Comparison of ENCODE assay signal across 21 mouse cellular contexts in the genomic region with DNA sequence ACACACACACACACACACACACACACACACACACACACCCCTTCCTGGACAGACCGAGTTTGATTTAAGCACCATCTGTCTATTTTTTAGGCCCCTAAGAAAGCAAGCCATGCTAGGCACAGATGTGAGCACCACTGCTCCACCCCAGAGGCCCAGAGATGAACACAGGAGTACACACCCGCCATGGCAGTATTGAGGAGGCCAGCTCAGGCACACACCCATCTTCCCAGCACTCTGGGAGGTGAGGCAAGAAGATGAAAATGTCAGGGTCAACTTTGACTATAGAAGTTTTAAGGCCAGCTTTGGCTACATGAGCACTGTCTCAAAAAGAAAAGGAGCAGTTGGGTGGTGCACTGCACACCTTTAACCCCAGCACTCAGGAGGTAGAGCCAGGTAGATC. TPM values are rescaled to one million over a fixed set of nuclear protein-coding genes. Genes with fewer than 3 reads are reported as not detected.
DNase-seq lines count a peak whose midpoint lies in the region; ATAC-seq and TF ChIP-seq lines count a peak whose summit lies in the region.
"Had no signal": no experiment of that assay in that cellular context is flagged by ENCODE, and none has a peak within 500 bp of the region (broad histone marks: within the 10 kb centered on the region; RNA-seq: fewer than 3 reads in every experiment).

No protein-coding gene starts in this region.

- peaks cover 12% of the 10 kb centered on the region; the same call in 1 of the 2 replicates for H3K4me1 ChIP-seq in liver, embryonic 11.5 days (replicated peaks; ENCODE audit: control insufficient read depth, insufficient read depth, low read length)
- H3K4me1 ChIP-seq in liver, embryonic 13.5 days (replicated peaks): peaks cover 37% of the 10 kb centered on the region
- peaks cover 2 to 6% of the 10 kb centered on the region in 2 experiments; a peak in 3 of 4 replicates for H3K4me1 ChIP-seq in liver, embryonic 14.5 days (replicated peaks; ENCODE audit: control insufficient read depth in 2 of 2, insufficient read depth in 2 of 2, low read length in 1 of 2)
- H3K4me1 ChIP-seq: embryonic facial prominence, embryonic 12.5 days; forebrain, embryonic 13.5 days; forebrain, embryonic 15.5 days had no signal

- peaks cover 59% of the 10 kb centered on the region for H3K36me3 ChIP-seq in liver, embryonic 11.5 days (ENCODE audit: control insufficient read depth, insufficient read depth, low read length)
- peaks cover 69% of the 10 kb centered on the region for H3K36me3 ChIP-seq in liver, embryonic 13.5 days
- H3K36me3 ChIP-seq in liver, embryonic 14.5 days (replicated peaks; ENCODE audit: control insufficient read depth, insufficient read depth, low read depth): peaks cover 45% of the 10 kb centered on the region

- H3K9me3 ChIP-seq in liver, embryonic 11.5 days (ENCODE audit: control insufficient read depth, low read length): no peaks in the 10 kb centered on the region
- no peaks in the 10 kb centered on the region for H3K9me3 ChIP-seq in liver, embryonic 13.5 days (replicated peaks)
- no peaks in the 10 kb centered on the region for H3K9me3 ChIP-seq in liver, embryonic 14.5 days (ENCODE audit: control insufficient read depth, low read length)
- H3K9me3 ChIP-seq: embryonic facial prominence, embryonic 10.5 days; embryonic facial prominence, embryonic 12.5 days; forebrain, embryonic 13.5 days; forebrain, embryonic 15.5 days had no signal

- no peak for TF ChIP-seq EP300 in liver, embryonic 14.5 days (IDR thresholded peaks at IDR 0.05; ENCODE audit: low read depth)

- no peaks in the 10 kb centered on the region for H3K27me3 ChIP-seq in liver, embryonic 11.5 days (replicated peaks; ENCODE audit: control insufficient read depth, insufficient read depth, low read length)
- no peaks in the 10 kb centered on the region for H3K27me3 ChIP-seq in liver, embryonic 13.5 days
- H3K27me3 ChIP-seq in liver, embryonic 14.5 days (ENCODE audit: control insufficient read depth, insufficient read depth, low read length): no peaks in the 10 kb centered on the region
- H3K27me3 ChIP-seq: embryonic facial prominence, embryonic 12.5 days had no signal

- ATAC-seq in liver, embryonic 11.5 days (replicated peaks; ENCODE audit: low FRiP score): 0 out of 2 replicates have a peak, but pooled peaks have one; percentile 34
- ATAC-seq in liver, embryonic 13.5 days (ENCODE audit: low read depth): peak; percentile 65
- ATAC-seq in liver, embryonic 14.5 days (ENCODE audit: insufficient read depth): peak; percentile 38; the same call in 1 of the 2 replicates
- ATAC-seq: forebrain, embryonic 13.5 days; forebrain, embryonic 15.5 days; forebrain, postnatal 0 days had no signal

- 71% methylated on average over 2 of the region's 2 CpGs for whole genome bisulfite sequencing in liver, embryonic 11.5 days
- WGBS in liver, embryonic 13.5 days (ENCODE audit: insufficient replicate concordance): 35% methylated on average over 2 of the region's 2 CpGs
- 52% methylated on average over 2 of the region's 2 CpGs for WGBS in liver, embryonic 14.5 days (ENCODE audit: insufficient replicate concordance)

- no peak for TF ChIP-seq CTCF in liver, embryonic 14.5 days (IDR thresholded peaks at IDR 0.05; ENCODE audit: low read depth)

- no peak overlapping the region for H3K27ac ChIP-seq in liver, embryonic 11.5 days (ENCODE audit: low read depth, low read length)
- peak overlapping the region; percentile 58; the same call in 1 of the 2 replicates for H3K27ac ChIP-seq in liver, embryonic 13.5 days
- no peak overlapping the region for H3K27ac ChIP-seq in liver, embryonic 14.5 days
- H3K27ac ChIP-seq: embryonic facial prominence, embryonic 10.5 days; embryonic facial prominence, embryonic 12.5 days; forebrain, embryonic 13.5 days; forebrain, embryonic 15.5 days had no signal

- H3K4me3 ChIP-seq in liver, embryonic 11.5 days (ENCODE audit: low read depth, low read length): no peak overlapping the region
- H3K4me3 ChIP-seq in liver, embryonic 13.5 days (replicated peaks): no peak overlapping the region
- no peak overlapping the region for H3K4me3 ChIP-seq in liver, embryonic 14.5 days (ENCODE audit: insufficient read depth in 1 of 2, low read depth in 2 of 2, low read length in 2 of 2)
- H3K4me3 ChIP-seq: embryonic facial prominence, embryonic 10.5 days; embryonic facial prominence, embryonic 12.5 days; forebrain, embryonic 13.5 days; forebrain, embryonic 15.5 days had no signal

- no peak overlapping the region for H3K4me2 ChIP-seq in liver, embryonic 11.5 days
- no peak overlapping the region for H3K4me2 ChIP-seq in liver, embryonic 13.5 days
- no peak overlapping the region for H3K4me2 ChIP-seq in liver, embryonic 14.5 days (ENCODE audit: low read depth)
- H3K4me2 ChIP-seq: embryonic facial prominence, embryonic 12.5 days; forebrain, embryonic 13.5 days; forebrain, embryonic 15.5 days had no signal

- no peak overlapping the region for H3K9ac ChIP-seq in liver, embryonic 11.5 days (ENCODE audit: low read depth, low read length)
- 0 out of 2 replicates have a peak overlapping the region, but pooled peaks have one; percentile 27 for H3K9ac ChIP-seq in liver, embryonic 13.5 days
- no peak overlapping the region for H3K9ac ChIP-seq in liver, embryonic 14.5 days (replicated peaks)
- H3K9ac ChIP-seq: embryonic facial prominence, embryonic 12.5 days; forebrain, embryonic 13.5 days; forebrain, embryonic 15.5 days; forebrain, postnatal 0 days had no signal

- peak; percentile 23 for DNase-seq in adrenal gland, postnatal 14 days
- no peak for DNase-seq in adrenal gland, postnatal 36 days
- no peak for DNase-seq in liver, embryonic 11.5 days (ENCODE audit: low spot score)
- DNase-seq in liver: no peak
- no peak for DNase-seq in liver, embryonic 13.5 days
- no peak for DNase-seq in liver, embryonic 14.5 days (ENCODE audit: low read depth in 3 of 3, low spot score in 3 of 3)
- no peak for DNase-seq in urinary bladder, adult 18-20 months (ENCODE audit: low spot score in 2 of 2)
- DNase-seq in spleen, postnatal 4 days (ENCODE audit: low spot score in 2 of 2): no peak
- DNase-seq: adrenal gland, postnatal 10 days; cerebellum, adult 11 months; cerebellum, adult 18-20 months; cerebellum, adult 8-10 months; cerebellum, adult 9-11 months; cerebellum, postnatal 14 days; cerebellum, postnatal 36 days; forebrain, postnatal 0 days had no signal

RNA-seq across cellular contexts. Expression of gene Zbtb7a, which starts 12.1 kb away (rescaled TPM):
- 66.9 and 73.8 TPM in 2 replicates for total RNA-seq in adrenal gland, postnatal 14 days (2021)
- total RNA-seq in adrenal gland, postnatal 36 days (2021): 10 to 100 TPM; 69.9 to 84.0 TPM
- polyA plus RNA-seq in liver, embryonic 11.5 days (2014; fragmentation: Nextera tagmentation; extraction: Ambion mirVana): 31.6 and 34.2 TPM in 2 replicates
- 49.1 and 49.6 TPM in 2 replicates for polyA plus RNA-seq in liver, embryonic 13.5 days (2015; fragmentation: Nextera tagmentation; extraction: Ambion mirVana)
- 15.2 and 16.3 TPM in 2 replicates for polyA plus RNA-seq in liver, embryonic 14.5 days (2012; rRNA removed)
- 25.1 and 30.8 TPM in 2 replicates for polyA plus RNA-seq in liver, embryonic 14.5 days (2014; fragmentation: Nextera tagmentation; extraction: Ambion mirVana)

RNA-seq across cellular contexts. Expression of gene Map2k2, which starts 17.2 kb away (rescaled TPM):
- total RNA-seq in adrenal gland, postnatal 14 days (2021): 161 and 163 TPM in 2 replicates
- 100 to 1,000 TPM; 178 to 186 TPM for total RNA-seq in adrenal gland, postnatal 36 days (2021)
- 201 and 207 TPM in 2 replicates for polyA plus RNA-seq in liver, embryonic 11.5 days (2014; fragmentation: Nextera tagmentation; extraction: Ambion mirVana)
- polyA plus RNA-seq in liver, embryonic 13.5 days (2015; fragmentation: Nextera tagmentation; extraction: Ambion mirVana): 127 and 130 TPM in 2 replicates
- polyA plus RNA-seq in liver, embryonic 14.5 days (2012; rRNA removed): 56.0 and 60.3 TPM in 2 replicates
- 90.0 and 98.9 TPM in 2 replicates for polyA plus RNA-seq in liver, embryonic 14.5 days (2014; fragmentation: Nextera tagmentation; extraction: Ambion mirVana)

RNA-seq across cellular contexts. Expression of gene Creb3l3, which starts 24.2 kb away (rescaled TPM):
- total RNA-seq in adrenal gland, postnatal 14 days (2021): 2.5 and 26.5 TPM in 2 replicates
- 1 to 10 TPM in 1 of 2 experiments, under 1 TPM in 1; 0.36 to 2.1 TPM for total RNA-seq in adrenal gland, postnatal 36 days (2021)
- polyA plus RNA-seq in liver, embryonic 11.5 days (2014; fragmentation: Nextera tagmentation; extraction: Ambion mirVana): 17.3 and 17.6 TPM in 2 replicates
- 22.3 and 22.5 TPM in 2 replicates for polyA plus RNA-seq in liver, embryonic 13.5 days (2015; fragmentation: Nextera tagmentation; extraction: Ambion mirVana)
- 10.9 and 11.0 TPM in 2 replicates for polyA plus RNA-seq in liver, embryonic 14.5 days (2012; rRNA removed)
- 16.8 and 20.1 TPM in 2 replicates for polyA plus RNA-seq in liver, embryonic 14.5 days (2014; fragmentation: Nextera tagmentation; extraction: Ambion mirVana)
- total RNA-seq: MEL had no signal
- polyA plus RNA-seq: embryonic facial prominence, embryonic 10.5 days had no signal

RNA-seq across cellular contexts. Expression of gene Pias4, which starts 44.8 kb away (rescaled TPM):
- total RNA-seq in adrenal gland, postnatal 14 days (2021): 27.3 and 28.3 TPM in 2 replicates
- total RNA-seq in adrenal gland, postnatal 36 days (2021): 10 to 100 TPM; 26.7 to 28.2 TPM
- polyA plus RNA-seq in liver, embryonic 11.5 days (2014; fragmentation: Nextera tagmentation; extraction: Ambion mirVana): 41.2 and 50.9 TPM in 2 replicates
- polyA plus RNA-seq in liver, embryonic 13.5 days (2015; fragmentation: Nextera tagmentation; extraction: Ambion mirVana): 23.5 and 23.8 TPM in 2 replicates
- 11.2 and 13.2 TPM in 2 replicates for polyA plus RNA-seq in liver, embryonic 14.5 days (2012; rRNA removed)
- 14.9 and 19.0 TPM in 2 replicates for polyA plus RNA-seq in liver, embryonic 14.5 days (2014; fragmentation: Nextera tagmentation; extraction: Ambion mirVana)

RNA-seq across cellular contexts. Expression of gene Thop1, which starts 53.1 kb away (rescaled TPM):
- total RNA-seq in adrenal gland, postnatal 14 days (2021): 56.0 and 60.6 TPM in 2 replicates
- 10 to 100 TPM; 51.5 to 56.6 TPM for total RNA-seq in adrenal gland, postnatal 36 days (2021)
- 80.3 and 84.0 TPM in 2 replicates for polyA plus RNA-seq in liver, embryonic 11.5 days (2014; fragmentation: Nextera tagmentation; extraction: Ambion mirVana)
- polyA plus RNA-seq in liver, embryonic 13.5 days (2015; fragmentation: Nextera tagmentation; extraction: Ambion mirVana): 35.1 and 38.2 TPM in 2 replicates
- 20.5 and 21.7 TPM in 2 replicates for polyA plus RNA-seq in liver, embryonic 14.5 days (2012; rRNA removed)
- polyA plus RNA-seq in liver, embryonic 14.5 days (2014; fragmentation: Nextera tagmentation; extraction: Ambion mirVana): 15.0 and 17.7 TPM in 2 replicates
